Mouse (Mus musculus): ENCODE data around the gene Ggt6. TPM values are rescaled to one million over a fixed set of nuclear protein-coding genes. Genes with fewer than 3 reads are reported as not detected.

The Ggt6 gene
- 0.10 TPM in 1 of 2 replicates, not detected in the other for polyA plus RNA-seq (2016; fragmentation: Nextera tagmentation; extraction: Ambion mirVana)

DNA sequence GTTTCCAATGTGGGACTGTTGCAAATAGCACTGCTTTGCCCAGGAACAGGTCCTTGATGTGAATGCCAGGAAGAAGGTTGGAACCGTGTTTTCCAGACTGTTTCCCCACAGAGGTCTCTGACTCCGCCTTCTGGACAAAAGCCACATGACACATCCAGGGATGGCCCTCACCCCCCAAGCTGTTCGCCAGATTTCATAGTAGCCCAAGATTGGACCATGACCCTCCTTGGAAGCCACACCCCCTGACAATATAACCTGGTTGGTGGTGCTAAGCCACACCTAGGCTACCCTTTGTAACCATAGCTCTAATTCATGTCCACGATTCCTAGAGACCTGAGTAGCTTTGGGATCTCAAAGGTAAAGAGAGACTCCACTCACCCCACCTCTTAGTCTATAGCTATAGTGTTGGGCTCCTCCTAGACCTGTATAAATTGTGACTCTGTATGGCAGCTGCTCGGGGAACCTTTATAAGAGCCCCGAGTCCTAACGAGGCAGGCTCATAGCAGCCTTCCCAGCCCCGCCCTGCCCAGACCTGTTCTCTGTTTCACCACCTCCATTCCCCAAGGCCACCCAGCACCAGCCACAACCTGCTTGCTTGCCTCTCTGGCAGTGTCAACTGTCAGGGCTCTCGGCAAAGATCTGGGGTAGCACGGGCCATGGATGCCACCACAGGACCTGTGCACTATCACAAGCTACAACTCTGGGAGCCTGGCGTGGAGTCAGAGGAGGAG, at the start of gene Ggt6:
TSS of gene Ggt6 (plus strand) at position 564 of the 731 bp plus-strand sequence.
- Histone ChIP-seq H3K9me3 (no peaks in the 10 kb centered on the region), H3K4me3 (no peak within 1 kb of the TSS), H3K27me3 (replicated peaks; ENCODE audit: low read depth, poor library complexity, severe bottlenecking) (no peaks in the 10 kb centered on the region), H3K27ac (replicated peaks) (0 out of 2 replicates have a peak within 1 kb of the TSS, but pooled peaks have one; percentile 20), H3K4me1 (peaks cover 4% of the 10 kb centered on the region; the same call in 1 of the 2 replicates), H3K36me3 (replicated peaks) (no peaks in the 10 kb centered on the region)
- no peak for DNase-seq (ENCODE audit: low spot score)
- 71% methylated on average over 11 of the region's 11 CpGs for WGBS

- H3K36me3 ChIP-seq (replicated peaks): no peaks in the 10 kb centered on the region
- H3K4me3 ChIP-seq: no peak overlapping the region
- no peak overlapping the region for H3K27ac ChIP-seq (replicated peaks)
- 90% methylated on average over 6 of the region's 6 CpGs for WGBS
- H3K4me1 ChIP-seq: 0 out of 2 replicates have a peak, but pooled peaks cover 4% of the 10 kb centered on the region
- H3K27me3 ChIP-seq (replicated peaks; ENCODE audit: low read depth, poor library complexity, severe bottlenecking): no peaks in the 10 kb centered on the region
- H3K9me3 ChIP-seq: no peaks in the 10 kb centered on the region
- no peak for DNase-seq (ENCODE audit: low spot score)
These were observed 47.2 kb upstream of the Ggt6 start for GRCm38 (mm10) chr11:72388113-72388529.

GRCm38 (mm10) chr11:72389407-72390142, 45.8 kb upstream of the Ggt6 start:
- no peak for DNase-seq (ENCODE audit: low spot score)

DNA sequence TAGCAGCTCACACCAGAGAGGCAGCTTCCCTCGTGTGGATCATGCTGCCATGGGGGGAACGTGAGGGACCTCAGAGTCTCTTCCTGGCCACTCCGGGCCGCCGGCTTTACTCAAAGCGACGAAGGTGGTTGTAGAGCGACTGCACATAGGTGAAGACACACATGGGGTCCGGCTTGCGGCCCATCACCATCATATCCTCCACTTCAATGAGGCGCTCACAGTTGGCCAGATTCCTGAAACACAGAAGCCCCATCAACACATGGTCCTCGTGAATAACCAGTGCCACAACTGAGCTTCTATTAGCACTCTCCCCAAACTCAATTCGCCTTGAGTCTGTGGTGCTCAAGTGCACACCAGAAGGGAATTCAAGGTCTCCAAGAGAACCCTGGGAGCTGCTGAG, 44.1 kb upstream of the Ggt6 start:
- Histone ChIP-seq H3K36me3 (replicated peaks) (no peaks in the 10 kb centered on the region), H3K9me3 (no peaks in the 10 kb centered on the region), H3K27me3 (replicated peaks; ENCODE audit: low read depth, poor library complexity, severe bottlenecking) (no peaks in the 10 kb centered on the region), H3K4me3 (no peak overlapping the region), H3K4me1 (peaks cover 17% of the 10 kb centered on the region), H3K27ac (replicated peaks) (no peak overlapping the region)
- 91% methylated on average over 13 of the region's 13 CpGs for WGBS
- no peak for DNase-seq (ENCODE audit: low spot score)

More at GRCm38 (mm10) chr11:72389407-72390142, 45.8 kb upstream of the Ggt6 start:
- WGBS: 91% methylated on average over 7 of the region's 7 CpGs
- Histone ChIP-seq H3K4me3 (no peak overlapping the region), H3K27ac (replicated peaks) (no peak overlapping the region), H3K9me3 (no peaks in the 10 kb centered on the region), H3K4me1 (peaks cover 8% of the 10 kb centered on the region; the same call in 1 of the 2 replicates), H3K36me3 (replicated peaks) (no peaks in the 10 kb centered on the region), H3K27me3 (replicated peaks; ENCODE audit: low read depth, poor library complexity, severe bottlenecking) (no peaks in the 10 kb centered on the region)

DNA sequence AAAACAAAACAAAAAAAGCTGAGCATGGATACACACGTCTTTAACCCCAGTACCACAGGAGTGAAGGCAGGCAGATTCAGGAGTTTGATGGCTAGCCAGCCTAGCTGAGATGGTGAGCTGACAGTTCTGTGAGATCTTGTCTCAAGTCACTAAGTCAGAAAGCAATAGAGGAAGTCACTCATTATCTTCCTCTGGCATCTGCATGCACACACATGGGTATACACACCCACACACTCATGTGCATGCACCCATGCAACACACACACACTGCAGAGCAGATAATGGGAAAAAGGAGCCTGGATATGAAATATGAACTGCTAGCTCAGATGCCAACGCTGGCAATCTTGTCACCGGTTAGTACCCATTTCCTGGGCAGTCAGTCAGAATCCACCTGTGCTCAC, 42.1 kb upstream of the Ggt6 start:
- H3K27me3 ChIP-seq (replicated peaks; ENCODE audit: low read depth, poor library complexity, severe bottlenecking): no peaks in the 10 kb centered on the region
- H3K4me1 ChIP-seq: peaks cover 23% of the 10 kb centered on the region
- H3K4me3 ChIP-seq: no peak overlapping the region
- H3K36me3 ChIP-seq (replicated peaks): no peaks in the 10 kb centered on the region
- H3K9me3 ChIP-seq: no peaks in the 10 kb centered on the region
- 91% methylated on average over 3 of the region's 3 CpGs for WGBS
- DNase-seq (ENCODE audit: low spot score): no peak
- H3K27ac ChIP-seq (replicated peaks): no peak overlapping the region

DNA sequence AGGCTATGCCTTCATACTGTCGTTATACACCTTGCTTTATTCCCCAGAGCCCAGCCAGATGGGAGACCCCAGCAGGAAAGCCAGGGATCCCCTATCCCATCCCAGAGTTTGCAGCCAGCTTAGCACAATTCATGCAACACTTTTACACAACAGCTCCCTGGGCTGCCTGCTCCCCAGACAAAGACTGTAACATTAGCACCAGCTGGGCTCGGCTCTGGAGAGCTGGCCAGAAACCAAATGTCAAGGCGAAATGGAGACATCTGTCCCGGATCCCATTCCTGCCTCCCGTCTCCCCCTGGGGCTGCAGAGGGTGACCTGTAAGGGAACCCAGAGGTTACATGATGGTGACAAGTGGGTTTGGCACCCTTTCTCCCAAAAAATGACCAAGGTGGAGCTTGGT, 41.7 kb upstream of the Ggt6 start:
- Histone ChIP-seq H3K9me3 (no peaks in the 10 kb centered on the region), H3K4me1 (peaks cover 22% of the 10 kb centered on the region), H3K36me3 (replicated peaks) (no peaks in the 10 kb centered on the region), H3K27ac (replicated peaks) (no peak overlapping the region), H3K27me3 (replicated peaks; ENCODE audit: low read depth, poor library complexity, severe bottlenecking) (no peaks in the 10 kb centered on the region), H3K4me3 (no peak overlapping the region)
- DNase-seq (ENCODE audit: low spot score): peak; percentile 14
- WGBS: 64% methylated on average over 5 of the region's 5 CpGs

DNA sequence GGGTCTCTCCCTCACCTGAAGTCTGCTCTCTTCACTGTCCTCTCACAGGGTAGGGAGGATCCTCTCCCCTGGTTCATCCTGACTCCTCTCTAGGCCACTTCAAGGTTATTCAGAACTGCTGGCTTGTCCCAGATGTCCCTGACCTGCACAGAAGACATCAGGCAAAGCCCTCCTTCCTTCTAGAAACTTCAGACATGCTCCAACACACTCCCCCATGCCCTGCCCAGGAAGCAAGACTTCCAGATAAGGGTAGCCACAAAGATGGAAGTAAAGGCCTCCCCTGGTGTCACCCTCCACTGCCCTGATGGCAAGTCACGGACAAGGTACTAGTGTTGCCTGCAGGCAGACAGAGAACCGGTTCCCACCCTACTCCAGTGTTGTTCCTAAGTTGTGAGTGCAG, 40.6 kb upstream of the Ggt6 start:
- H3K4me1 ChIP-seq: peaks cover 22% of the 10 kb centered on the region
- H3K27me3 ChIP-seq (replicated peaks; ENCODE audit: low read depth, poor library complexity, severe bottlenecking): no peaks in the 10 kb centered on the region
- H3K4me3 ChIP-seq: no peak overlapping the region
- no peak for DNase-seq (ENCODE audit: low spot score)
- no peak overlapping the region for H3K27ac ChIP-seq (replicated peaks)
- 79% methylated on average over 2 of the region's 2 CpGs for WGBS
- H3K36me3 ChIP-seq (replicated peaks): peaks cover 6% of the 10 kb centered on the region
- no peaks in the 10 kb centered on the region for H3K9me3 ChIP-seq

- Histone ChIP-seq H3K27ac (replicated peaks) (no peak overlapping the region), H3K36me3 (replicated peaks) (peaks cover 14% of the 10 kb centered on the region), H3K4me1 (peaks cover 26% of the 10 kb centered on the region), H3K27me3 (replicated peaks; ENCODE audit: low read depth, poor library complexity, severe bottlenecking) (no peaks in the 10 kb centered on the region), H3K4me3 (no peak overlapping the region), H3K9me3 (no peaks in the 10 kb centered on the region)
- 69% methylated on average over 6 of the region's 6 CpGs for WGBS
- peak; percentile 26 for DNase-seq (ENCODE audit: low spot score)
These were observed 39.7 kb upstream of the Ggt6 start for GRCm38 (mm10) chr11:72395652-72396051.

- Histone ChIP-seq H3K36me3 (replicated peaks) (peaks cover 16% of the 10 kb centered on the region), H3K9me3 (no peaks in the 10 kb centered on the region), H3K4me1 (peaks cover 36% of the 10 kb centered on the region), H3K27ac (replicated peaks) (no peak overlapping the region), H3K4me3 (no peak overlapping the region), H3K27me3 (replicated peaks; ENCODE audit: low read depth, poor library complexity, severe bottlenecking) (no peaks in the 10 kb centered on the region)
- WGBS: 82% methylated on average over 7 of the region's 7 CpGs
- no peak for DNase-seq (ENCODE audit: low spot score)
These were observed 38.7 kb upstream of the Ggt6 start for GRCm38 (mm10) chr11:72396621-72397020.

DNA sequence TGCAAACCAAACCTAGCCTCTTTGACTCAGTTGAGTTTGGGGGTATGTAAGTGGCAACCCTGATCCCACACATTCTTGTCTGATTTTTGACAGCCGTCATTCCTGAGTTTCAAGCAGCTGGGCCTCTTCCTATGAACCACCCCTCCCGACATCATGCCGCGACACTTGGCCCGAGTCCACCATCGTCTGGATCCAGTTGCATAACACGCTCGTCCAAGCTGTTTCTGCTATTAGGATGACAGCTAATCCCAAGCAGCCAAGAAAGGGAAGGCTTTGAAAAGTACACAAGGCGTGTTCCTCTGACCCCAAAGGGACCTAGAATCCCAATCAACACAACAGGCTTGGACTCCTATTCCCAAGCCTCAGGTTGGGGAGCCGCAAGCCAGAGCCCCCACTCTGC, 38.3 kb upstream of the Ggt6 start:
- H3K27me3 ChIP-seq (replicated peaks; ENCODE audit: low read depth, poor library complexity, severe bottlenecking): no peaks in the 10 kb centered on the region
- no peak overlapping the region for H3K4me3 ChIP-seq
- peaks cover 41% of the 10 kb centered on the region for H3K4me1 ChIP-seq
- H3K27ac ChIP-seq (replicated peaks): no peak overlapping the region
- no peak for DNase-seq (ENCODE audit: low spot score)
- WGBS: 89% methylated on average over 10 of the region's 10 CpGs
- peaks cover 16% of the 10 kb centered on the region for H3K36me3 ChIP-seq (replicated peaks)
- no peaks in the 10 kb centered on the region for H3K9me3 ChIP-seq

GRCm38 (mm10) chr11:72397811-72398525, 37.4 kb upstream of the Ggt6 start:
- Histone ChIP-seq H3K9me3 (no peaks in the 10 kb centered on the region), H3K4me3 (no peak overlapping the region), H3K27me3 (replicated peaks; ENCODE audit: low read depth, poor library complexity, severe bottlenecking) (no peaks in the 10 kb centered on the region), H3K36me3 (replicated peaks) (peaks cover 16% of the 10 kb centered on the region), H3K4me1 (peaks cover 49% of the 10 kb centered on the region), H3K27ac (replicated peaks) (no peak overlapping the region)
- 83% methylated on average over 8 of the region's 8 CpGs for WGBS
- no peak for DNase-seq (ENCODE audit: low spot score)

DNA sequence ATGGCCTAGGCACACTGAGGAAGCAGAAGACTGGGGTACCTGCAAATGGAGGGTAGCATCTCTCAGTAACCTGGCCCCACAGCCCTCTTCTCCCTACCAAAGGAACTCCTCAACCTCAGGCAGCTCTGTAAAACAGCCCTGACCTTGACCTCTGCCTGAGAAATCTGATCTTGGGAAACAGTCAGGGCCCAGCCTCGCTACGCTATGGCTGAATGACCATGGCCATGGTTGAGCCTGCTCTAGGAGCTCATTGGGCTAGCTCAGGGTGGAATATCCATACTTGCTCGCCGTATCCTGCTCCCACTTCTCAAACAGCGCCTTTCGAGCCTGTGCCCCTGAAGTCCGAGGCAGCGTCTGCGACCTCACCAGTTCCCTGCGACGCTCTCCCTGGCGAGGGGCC, 34.3 kb upstream of the Ggt6 start:
- no peaks in the 10 kb centered on the region for H3K9me3 ChIP-seq
- 81% methylated on average over 12 of the region's 12 CpGs for WGBS
- peaks cover 43% of the 10 kb centered on the region for H3K4me1 ChIP-seq
- peaks cover 19% of the 10 kb centered on the region for H3K36me3 ChIP-seq (replicated peaks)
- no peak for DNase-seq (ENCODE audit: low spot score)
- H3K4me3 ChIP-seq: no peak overlapping the region
- H3K27ac ChIP-seq (replicated peaks): peak overlapping the region; percentile 30; the same call in 1 of the 2 replicates
- H3K27me3 ChIP-seq (replicated peaks; ENCODE audit: low read depth, poor library complexity, severe bottlenecking): no peaks in the 10 kb centered on the region
